Mouse (Mus musculus) adipocyte (in vitro differentiated cells): ENCODE data around the gene Folr1.

Experiments used
- DNase-seq: peaks from one replicate; pipeline ENCODE4 v3.0.0-alpha.2; 2016; ENCODE audit warnings: low spot score

Gene Folr1

DNA sequence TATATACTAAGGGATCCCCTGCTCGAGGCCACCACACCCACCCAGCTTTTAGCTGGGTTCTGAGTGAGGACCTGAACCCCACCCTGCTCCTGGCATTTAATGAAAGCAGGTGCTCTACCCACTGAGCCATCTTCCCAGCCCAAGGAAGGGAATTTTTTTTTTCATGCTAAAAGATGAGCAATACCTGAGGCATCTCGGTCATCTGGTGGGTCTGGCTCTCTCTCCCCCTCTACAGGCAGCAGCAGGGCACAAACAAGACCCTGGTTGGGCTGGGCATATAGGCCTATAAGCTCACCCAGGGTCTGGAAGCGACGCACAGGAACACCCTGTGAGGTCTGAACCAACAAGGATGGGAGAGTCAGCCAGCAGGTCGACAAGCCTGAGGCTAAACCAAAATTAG, 37.2 kb downstream of the Folr1 start:
- no peak for DNase-seq

- DNase-seq, result no peak
Observed at GRCm38 (mm10) chr7:101832372-101832771, 38.2 kb downstream of the Folr1 start.

DNA sequence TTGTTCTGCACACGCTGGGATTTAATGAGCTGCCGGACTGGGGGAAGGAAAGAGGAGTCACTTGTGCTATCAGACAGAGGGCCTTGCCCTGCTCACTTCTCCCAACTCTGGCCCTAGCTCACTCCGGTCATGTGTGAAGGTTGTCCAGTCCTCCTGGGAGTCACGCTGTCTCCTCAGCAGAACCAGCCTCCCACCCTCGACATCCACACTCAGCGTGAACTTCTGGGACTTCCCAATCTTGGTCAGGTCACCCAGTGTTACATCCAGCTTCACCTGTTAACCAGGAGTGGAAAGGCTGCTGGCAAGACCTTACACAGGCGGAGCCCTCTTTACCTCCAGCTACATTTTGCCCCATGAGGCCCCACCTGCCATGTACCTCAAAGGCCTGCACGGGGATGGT, 39.2 kb downstream of the Folr1 start:
- no peak for DNase-seq

DNA sequence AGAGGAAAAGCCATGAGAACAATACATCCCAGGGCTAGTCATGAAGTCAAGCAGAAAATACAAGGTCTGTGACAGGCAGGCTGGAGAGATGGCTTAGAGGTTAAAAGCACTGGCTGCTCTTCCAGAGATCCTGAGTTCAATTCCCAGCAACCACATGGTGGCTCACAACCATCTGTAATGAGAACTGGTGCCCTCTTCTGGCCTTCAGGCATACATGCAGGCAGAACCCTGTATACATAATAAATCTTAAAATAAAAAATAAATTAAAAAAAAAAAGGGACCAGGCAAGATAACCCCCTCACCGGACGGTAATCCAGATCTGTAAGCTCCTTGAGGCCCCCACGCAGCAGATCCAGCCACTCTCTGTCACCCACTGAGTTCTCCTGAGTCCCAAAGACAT, 40.2 kb downstream of the Folr1 start:
- no peak for DNase-seq

DNA sequence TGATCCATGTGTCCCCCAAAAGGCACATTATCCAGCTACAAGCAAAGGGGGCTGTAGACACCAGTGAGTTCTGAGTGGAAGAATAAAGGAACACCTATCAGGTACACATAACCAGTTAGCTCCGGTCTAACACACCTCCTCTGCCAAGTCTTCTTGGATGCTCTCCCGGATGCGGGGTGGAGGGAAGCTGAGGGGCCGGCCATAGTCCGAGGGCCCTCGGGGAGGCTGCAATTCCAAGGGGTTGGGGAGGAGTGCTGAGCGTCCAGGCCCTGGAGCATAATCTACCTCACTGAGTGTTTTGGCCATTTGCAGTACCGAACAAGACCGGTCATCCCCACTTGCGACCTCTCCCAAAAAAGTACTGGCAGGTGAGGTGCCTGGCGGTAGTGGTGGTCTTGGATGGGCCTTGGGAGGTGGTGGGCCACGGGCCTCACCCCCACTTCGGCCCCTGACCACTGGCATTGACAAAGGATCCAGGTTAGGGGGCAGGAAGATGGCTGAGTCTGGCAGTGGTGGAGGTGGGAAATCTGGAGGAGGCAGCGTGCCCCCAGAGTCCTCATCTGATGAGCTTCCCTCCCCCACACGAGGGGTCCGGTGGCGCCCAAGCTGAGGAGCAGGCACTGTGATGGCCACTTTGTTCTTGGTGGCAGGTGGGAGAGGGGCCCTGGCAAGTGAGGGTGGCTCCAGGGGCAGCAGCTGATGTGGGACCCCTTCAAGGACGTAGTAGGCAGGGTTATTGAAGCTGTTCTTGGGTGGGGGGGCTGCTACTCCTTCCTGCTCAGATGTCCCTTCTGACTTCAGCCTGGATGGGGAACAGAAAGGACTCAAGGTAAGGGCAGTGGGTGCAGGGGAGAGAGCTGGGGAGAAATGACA, 46.6 kb downstream of the Folr1 start:
- no peak for DNase-seq

GRCm38 (mm10) chr7:101822836-101823757, 47.5 kb downstream of the Folr1 start:
- no peak for DNase-seq

- no peak for DNase-seq
Observed at GRCm38 (mm10) chr7:101821571-101822501, 48.8 kb downstream of the Folr1 start.

DNA sequence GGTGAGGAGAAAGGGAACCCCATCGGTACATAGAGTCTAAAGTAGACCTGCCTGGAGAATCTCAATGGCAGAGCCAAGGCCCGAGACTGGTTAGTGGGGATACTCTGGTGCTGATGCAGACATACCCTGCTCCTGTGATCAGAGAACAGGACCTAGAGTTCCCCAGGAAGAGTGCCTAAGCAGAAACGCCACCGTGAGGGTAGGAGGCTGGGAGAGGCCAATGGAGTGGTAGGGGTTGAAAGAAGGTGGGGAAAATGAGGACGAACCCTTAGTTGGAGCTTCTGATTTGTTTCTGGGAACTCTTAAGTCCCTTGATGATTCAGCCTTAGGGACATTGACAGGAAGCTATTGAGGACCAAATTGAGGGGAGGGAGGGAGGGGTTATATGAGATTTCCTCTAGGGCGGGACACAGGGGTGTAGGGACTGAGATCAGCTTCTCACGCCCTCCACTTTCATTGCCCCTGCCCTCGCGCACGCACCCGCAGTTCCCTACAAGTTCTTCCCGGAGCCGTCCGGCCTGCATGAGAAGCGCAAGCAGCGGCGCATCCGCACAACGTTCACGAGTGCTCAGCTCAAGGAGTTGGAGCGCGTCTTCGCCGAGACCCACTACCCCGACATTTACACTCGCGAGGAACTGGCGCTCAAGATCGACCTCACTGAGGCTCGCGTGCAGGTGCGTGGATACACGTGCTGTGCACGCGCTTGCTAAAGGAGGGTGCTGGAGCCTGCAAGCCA, 50.1 kb downstream of the Folr1 start:
- no peak for DNase-seq

DNA sequence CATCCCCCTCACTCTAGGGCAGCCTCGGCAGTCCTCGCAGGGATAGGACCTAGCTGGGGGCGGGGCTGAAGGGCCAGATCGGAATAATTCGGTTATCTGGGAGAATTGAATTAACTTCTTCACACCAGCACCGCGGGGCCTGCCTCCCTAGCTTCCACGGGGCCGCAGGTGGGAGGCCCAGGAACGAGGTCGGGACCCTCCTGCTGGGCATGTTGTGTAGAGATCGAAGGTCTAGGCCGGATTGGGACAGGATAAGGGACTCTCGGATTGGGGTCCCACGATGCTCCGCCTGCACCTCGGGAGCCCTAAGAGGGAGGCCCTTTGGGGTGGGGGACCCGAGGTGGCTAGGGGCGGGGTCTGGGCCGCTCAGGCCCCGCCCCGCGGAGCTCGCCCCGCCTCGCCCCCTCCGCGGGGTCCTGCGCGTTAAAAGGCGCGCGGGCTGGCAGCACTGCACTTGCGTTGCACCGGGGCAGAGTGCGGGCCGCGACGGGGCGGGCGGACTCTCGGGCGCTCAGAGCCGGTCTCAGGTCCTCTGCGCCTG, 52.7 kb downstream of the Folr1 start, which contains the start of gene Phox2a:
Gene Phox2a, plus strand, starts transcription at position 453 of the 541 bp plus-strand sequence.
- DNase-seq, result no peak
